Comparison of ENCODE assay signal across 8 mouse cellular contexts in genomic region chr7:16816475-16817122, GRCm38 (mm10). TPM values are rescaled to one million over a fixed set of nuclear protein-coding genes. Genes with fewer than 3 reads are reported as not detected.
A peak's percentile ranks its signal among the peaks of the same experiment; 100 is the strongest.
DNase-seq lines count a peak whose midpoint lies in the region; ATAC-seq lines count a peak whose summit lies in the region.

Fkrp (minus strand) TSS chr7:16816732.

- H3K4me1 ChIP-seq in liver, embryonic 12.5 days: peaks cover 58% of the 10 kb centered on the region
- peaks cover 90% of the 10 kb centered on the region for H3K4me1 ChIP-seq in neural tube, embryonic 13.5 days (replicated peaks)

- H3K27ac ChIP-seq in liver, embryonic 12.5 days: peak within 1 kb of the TSS; percentile 94
- peak within 1 kb of the TSS; percentile 100 for H3K27ac ChIP-seq in neural tube, embryonic 13.5 days (replicated peaks)

- H3K27me3 ChIP-seq in liver, embryonic 12.5 days (replicated peaks): peaks cover 13% of the 10 kb centered on the region
- H3K27me3 ChIP-seq in neural tube, embryonic 13.5 days: peaks cover 18% of the 10 kb centered on the region

- under 1% methylated on average over 61 of the region's 64 CpGs for WGBS in liver, embryonic 12.5 days (ENCODE audit: insufficient replicate concordance)
- WGBS in neural tube, embryonic 13.5 days: under 1% methylated on average over 50 of the region's 64 CpGs

- H3K36me3 ChIP-seq in liver, embryonic 12.5 days: peaks cover 33% of the 10 kb centered on the region
- 0 out of 2 replicates have a peak, but pooled peaks cover 4% of the 10 kb centered on the region for H3K36me3 ChIP-seq in neural tube, embryonic 13.5 days

- DNase-seq in right cerebral cortex, postnatal 14 days: peak; percentile 54
- no peak for DNase-seq in right cerebral cortex, postnatal 36 days (ENCODE audit: low spot score in 2 of 2)
- peak; percentile 63 for DNase-seq in embryo, embryonic 10.5 days (ENCODE audit: low spot score)
- peak; percentile 59 to 76 for DNase-seq in heart, adult 18-20 months
- DNase-seq in kidney, adult 9 months: peak; percentile 40
- DNase-seq in thymus, postnatal 14 days: peak; percentile 67

- peak; percentile 72 for ATAC-seq in liver, embryonic 12.5 days
- ATAC-seq in neural tube, embryonic 13.5 days (ENCODE audit: low read depth): peak; percentile 37

- peak within 1 kb of the TSS; percentile 99 for H3K9ac ChIP-seq in liver, embryonic 12.5 days
- peak within 1 kb of the TSS; percentile 99 for H3K9ac ChIP-seq in neural tube, embryonic 13.5 days

- H3K4me3 ChIP-seq in liver, embryonic 12.5 days: peak within 1 kb of the TSS; percentile 92
- H3K4me3 ChIP-seq in neural tube, embryonic 13.5 days: peak within 1 kb of the TSS; percentile 97

- peak within 1 kb of the TSS; percentile 95 for H3K4me2 ChIP-seq in liver, embryonic 12.5 days
- H3K4me2 ChIP-seq in neural tube, embryonic 13.5 days: peak within 1 kb of the TSS; percentile 94

- no peaks in the 10 kb centered on the region for H3K9me3 ChIP-seq in liver, embryonic 12.5 days (replicated peaks)
- no peaks in the 10 kb centered on the region for H3K9me3 ChIP-seq in neural tube, embryonic 13.5 days

RNA-seq across cellular contexts. Expression of gene Fkrp, which starts in this region (rescaled TPM):
- 10 to 100 TPM; 49.1 to 53.1 TPM for total RNA-seq in heart, adult 18-20 months (2021)
- 14.9 and 16.0 TPM in 2 replicates for polyA plus RNA-seq in liver, embryonic 12.5 days (2016; fragmentation: Nextera tagmentation; extraction: Ambion mirVana)
- polyA plus RNA-seq in neural tube, embryonic 13.5 days (2015; fragmentation: Nextera tagmentation; extraction: Ambion mirVana): 40.0 and 45.9 TPM in 2 replicates

Comparison
In these comparisons a context has a peak if more than half of its experiments do, and no peak if none do; other contexts are left out.
1. DNase-seq: peak in right cerebral cortex, postnatal 14 days (single experiment), embryo, embryonic 10.5 days (single experiment), heart, adult 18-20 months (2 of 2), kidney, adult 9 months (single experiment) and thymus, postnatal 14 days (single experiment); none in right cerebral cortex, postnatal 36 days (0 of 2).